Mouse (Mus musculus): ENCODE results near the gene Eln. TPM values are rescaled to one million over a fixed set of nuclear protein-coding genes. Genes with fewer than 3 reads are reported as not detected.

Gene Eln
- total and polyA plus RNA-seq, 3 experiments: not detected

DNA sequence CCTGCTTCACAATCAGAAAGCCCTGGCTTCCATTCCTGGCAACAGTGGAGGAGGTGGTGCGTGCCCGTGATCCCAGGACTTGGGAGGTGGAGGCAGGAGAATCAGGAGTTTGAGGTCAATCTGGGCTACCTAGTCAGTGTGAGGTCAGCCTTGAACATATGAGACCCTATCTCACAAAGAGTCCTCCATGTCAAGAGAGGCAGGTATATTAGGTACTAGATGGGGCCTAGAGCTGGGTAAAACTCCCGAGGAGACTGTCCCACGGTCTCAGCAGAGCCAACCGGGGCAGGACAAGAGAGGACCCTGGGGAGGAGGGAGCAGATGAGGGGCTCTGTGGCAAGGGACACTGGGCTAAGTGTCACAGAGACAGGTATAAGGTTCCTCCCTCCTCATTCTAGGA is 69.6 kb downstream of the Eln start:
- no peaks in the 10 kb centered on the region for H3K36me3 ChIP-seq (ENCODE audit: control insufficient read depth in 1 of 2, insufficient read depth in 2 of 2, low read length in 2 of 2)
- TF ChIP-seq MYB (IDR thresholded peaks at IDR 0.05; ENCODE audit: low read depth, low read length) (no peak), CHD2 (IDR thresholded peaks at IDR 0.05; ENCODE audit: low read length) (no peak), ETS1 (IDR thresholded peaks at IDR 0.05; ENCODE audit: low read depth, low read length) (no peak), E2F4 (IDR thresholded peaks at IDR 0.05; ENCODE audit: borderline replicate concordance, low read depth, low read length) (no peak), UBTF (IDR thresholded peaks at IDR 0.05; ENCODE audit: borderline replicate concordance, insufficient read depth, low read depth, low read length) (no peak), POLR2A (IDR thresholded peaks at IDR 0.05; ENCODE audit: control insufficient read depth in 1 of 2, insufficient read depth in 1 of 2, low read depth in 1 of 2, low read length in 2 of 2, poor library complexity in 1 of 2) (no peak), SMC3 (IDR thresholded peaks at IDR 0.05; ENCODE audit: low read depth, low read length) (no peak)
- DNase-seq (ENCODE audit: low read depth, low spot score): no peak
- H3K9me3 ChIP-seq (replicated peaks; ENCODE audit: insufficient read depth, low read length): no peaks in the 10 kb centered on the region
- no peak overlapping the region for H3K4me3 ChIP-seq (ENCODE audit: control insufficient read depth in 1 of 2, insufficient read depth in 1 of 2, low read depth in 2 of 2, low read length in 2 of 2)
- H3K27ac ChIP-seq (ENCODE audit: control insufficient read depth, low read depth, low read length): no peak overlapping the region
- no peak overlapping the region for H3K9ac ChIP-seq (ENCODE audit: control insufficient read depth, low read depth, low read length, poor library complexity, severe bottlenecking)
- H3K4me1 ChIP-seq (ENCODE audit: control insufficient read depth in 1 of 2, insufficient read depth in 2 of 2, low read length in 2 of 2): peaks cover 0 to 6% of the 10 kb centered on the region in 2 experiments; a peak in 1 of 4 replicates
- no peaks in the 10 kb centered on the region for H3K79me2 ChIP-seq (ENCODE audit: control insufficient read depth, insufficient read depth, low read length, poor library complexity)
- no peaks in the 10 kb centered on the region for H3K27me3 ChIP-seq (ENCODE audit: control insufficient read depth in 1 of 2, insufficient read depth in 2 of 2, low read length in 2 of 2)

DNA sequence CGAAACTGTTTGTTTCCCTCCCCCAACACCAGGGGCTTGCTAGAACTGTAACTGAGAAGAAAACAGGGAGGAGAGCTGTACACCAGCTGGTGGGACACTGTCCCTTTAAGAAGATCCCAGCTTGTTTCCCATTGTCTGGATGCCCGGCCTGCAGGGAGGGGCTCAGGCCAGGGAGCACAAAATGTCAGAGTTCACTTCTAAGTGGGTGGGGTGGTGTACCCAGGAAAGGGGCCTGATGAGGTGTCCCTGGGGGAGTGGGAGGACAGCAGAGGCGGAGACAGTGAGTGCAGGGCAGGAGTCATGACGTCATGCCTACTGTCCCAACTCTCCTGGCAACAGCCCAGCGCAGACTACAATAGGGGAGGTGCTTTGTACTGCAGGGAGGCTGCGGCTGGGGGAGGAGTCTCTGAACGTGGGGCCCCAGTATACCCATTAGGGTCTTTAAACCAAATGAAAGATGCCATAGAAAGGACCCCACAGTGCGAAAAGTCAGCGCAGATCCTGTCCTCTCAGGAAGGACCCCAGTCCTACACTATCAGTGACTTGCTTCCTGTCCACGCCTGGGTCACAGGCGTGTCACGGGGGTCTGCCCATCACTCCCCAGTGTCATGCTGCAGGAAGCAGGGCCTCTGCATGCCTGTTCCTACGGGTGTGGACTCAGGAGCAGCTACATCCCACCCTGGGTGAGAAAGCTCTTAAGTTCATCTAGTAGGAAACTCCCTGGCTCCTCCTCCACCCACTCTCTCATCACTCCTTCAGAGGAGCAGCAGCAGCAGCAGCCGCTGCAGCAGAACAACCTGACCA is 71.0 kb downstream of the Eln start:
- Histone ChIP-seq H3K36me3 (ENCODE audit: control insufficient read depth in 1 of 2, insufficient read depth in 2 of 2, low read length in 2 of 2) (no peaks in the 10 kb centered on the region), H3K9ac (ENCODE audit: control insufficient read depth, low read depth, low read length, poor library complexity, severe bottlenecking) (no peak overlapping the region), H3K9me3 (replicated peaks; ENCODE audit: insufficient read depth, low read length) (no peaks in the 10 kb centered on the region), H3K4me1 (ENCODE audit: control insufficient read depth in 1 of 2, insufficient read depth in 2 of 2, low read length in 2 of 2) (peaks cover 0 to 6% of the 10 kb centered on the region in 2 experiments; a peak in 1 of 4 replicates), H3K4me3 (ENCODE audit: control insufficient read depth in 1 of 2, insufficient read depth in 1 of 2, low read depth in 2 of 2, low read length in 2 of 2) (no peak overlapping the region), H3K27me3 (ENCODE audit: control insufficient read depth in 1 of 2, insufficient read depth in 2 of 2, low read length in 2 of 2) (no peaks in the 10 kb centered on the region), H3K27ac (ENCODE audit: control insufficient read depth, low read depth, low read length) (no peak overlapping the region), H3K79me2 (ENCODE audit: control insufficient read depth, insufficient read depth, low read length, poor library complexity) (no peaks in the 10 kb centered on the region)
- no peak for TF ChIP-seq MAX (IDR thresholded peaks at IDR 0.05; ENCODE audit: low read length)
- DNase-seq (ENCODE audit: low read depth, low spot score): peak; percentile 45

DNA sequence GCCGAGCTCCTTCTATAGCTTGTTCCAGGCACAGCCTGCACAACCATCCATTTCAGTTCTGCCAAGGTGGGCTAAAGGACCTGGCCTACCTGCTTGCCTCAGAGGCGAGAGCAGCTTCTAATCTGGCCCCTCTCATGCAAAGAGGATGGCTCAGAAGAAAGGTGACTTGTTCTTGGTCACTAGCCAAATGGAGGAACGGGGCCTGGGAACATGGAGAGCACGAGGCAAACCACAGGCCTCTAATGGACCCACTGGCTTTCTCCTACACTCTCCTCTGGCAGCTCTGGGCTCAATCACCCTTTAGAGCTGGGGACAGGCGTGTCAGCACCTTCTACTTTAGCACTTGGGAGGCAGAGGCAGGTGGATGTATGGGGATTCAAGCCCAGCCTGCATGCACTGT is 72.1 kb downstream of the Eln start:
- Histone ChIP-seq H3K27me3 (ENCODE audit: control insufficient read depth in 1 of 2, insufficient read depth in 2 of 2, low read length in 2 of 2) (no peaks in the 10 kb centered on the region), H3K9me3 (replicated peaks; ENCODE audit: insufficient read depth, low read length) (no peaks in the 10 kb centered on the region), H3K4me1 (ENCODE audit: control insufficient read depth in 1 of 2, insufficient read depth in 2 of 2, low read length in 2 of 2) (peaks cover 0 to 6% of the 10 kb centered on the region in 2 experiments; a peak in 1 of 4 replicates), H3K9ac (ENCODE audit: control insufficient read depth, low read depth, low read length, poor library complexity, severe bottlenecking) (no peak overlapping the region), H3K4me3 (ENCODE audit: control insufficient read depth in 1 of 2, insufficient read depth in 1 of 2, low read depth in 2 of 2, low read length in 2 of 2) (no peak overlapping the region), H3K79me2 (ENCODE audit: control insufficient read depth, insufficient read depth, low read length, poor library complexity) (no peaks in the 10 kb centered on the region), H3K36me3 (ENCODE audit: control insufficient read depth in 1 of 2, insufficient read depth in 2 of 2, low read length in 2 of 2) (no peaks in the 10 kb centered on the region), H3K27ac (ENCODE audit: control insufficient read depth, low read depth, low read length) (no peak overlapping the region)
- no peak for DNase-seq (ENCODE audit: low read depth, low spot score)
- TF ChIP-seq MEF2A (IDR thresholded peaks at IDR 0.05; ENCODE audit: extremely low read depth, insufficient replicate concordance, low read depth, low read length, poor library complexity, severe bottlenecking): no peak
- TF ChIP-seq EP300 (IDR thresholded peaks at IDR 0.05; ENCODE audit: low read depth in 1 of 2, low read length in 2 of 2): no peak
- TF ChIP-seq UBTF (IDR thresholded peaks at IDR 0.05; ENCODE audit: borderline replicate concordance, insufficient read depth, low read depth, low read length): no peak
- no peak for TF ChIP-seq MYC (IDR thresholded peaks at IDR 0.05; ENCODE audit: low read depth, low read length)
- TF ChIP-seq ZNF384 (IDR thresholded peaks at IDR 0.05; ENCODE audit: low read depth, low read length): no peak
- TF ChIP-seq ELF1 (IDR thresholded peaks at IDR 0.05; ENCODE audit: low read depth, low read length): no peak
- no peak for TF ChIP-seq NELFE (IDR thresholded peaks at IDR 0.05; ENCODE audit: low read depth, low read length)
- TF ChIP-seq ZKSCAN1 (IDR thresholded peaks at IDR 0.05; ENCODE audit: low read depth, low read length): no peak
- TF ChIP-seq SMC3 (IDR thresholded peaks at IDR 0.05; ENCODE audit: low read depth, low read length): no peak
- TF ChIP-seq E2F4 (IDR thresholded peaks at IDR 0.05; ENCODE audit: borderline replicate concordance, low read depth, low read length): no peak
- no peak for TF ChIP-seq CHD1 (IDR thresholded peaks at IDR 0.05; ENCODE audit: low read depth, low read length)
- TF ChIP-seq TCF12 (IDR thresholded peaks at IDR 0.05; ENCODE audit: low read depth, low read length): no peak
- TF ChIP-seq RAD21 (IDR thresholded peaks at IDR 0.05; ENCODE audit: low read depth, low read length): no peak
- no peak for TF ChIP-seq MYB (IDR thresholded peaks at IDR 0.05; ENCODE audit: low read depth, low read length)
- TF ChIP-seq MAZ (IDR thresholded peaks at IDR 0.05; ENCODE audit: low read depth, low read length): no peak
- TF ChIP-seq CHD2 (IDR thresholded peaks at IDR 0.05; ENCODE audit: low read length): no peak
- no peak for TF ChIP-seq HCFC1 (IDR thresholded peaks at IDR 0.05; ENCODE audit: low read depth, low read length)

Data from MEL (cell line).